Mouse (Mus musculus) c-Kit-positive CD71-negative TER-119-negative erythroid progenitor cells, embryonic 14.5 days (primary cell): Measurements from ENCODE around the gene Mmp9.

ENCODE experiments used
- DNase-seq: peaks from one replicate; pipeline ENCODE4 v3.0.0-alpha.2; 2013; ENCODE audit warnings: low read depth

Gene Mmp9

GRCm38 (mm10) chr2:164940140-164940830, at the start of gene Mmp9:
TSS of gene Mmp9 (plus strand) at chr2:164940780.
- DNase-seq: no peak

DNA sequence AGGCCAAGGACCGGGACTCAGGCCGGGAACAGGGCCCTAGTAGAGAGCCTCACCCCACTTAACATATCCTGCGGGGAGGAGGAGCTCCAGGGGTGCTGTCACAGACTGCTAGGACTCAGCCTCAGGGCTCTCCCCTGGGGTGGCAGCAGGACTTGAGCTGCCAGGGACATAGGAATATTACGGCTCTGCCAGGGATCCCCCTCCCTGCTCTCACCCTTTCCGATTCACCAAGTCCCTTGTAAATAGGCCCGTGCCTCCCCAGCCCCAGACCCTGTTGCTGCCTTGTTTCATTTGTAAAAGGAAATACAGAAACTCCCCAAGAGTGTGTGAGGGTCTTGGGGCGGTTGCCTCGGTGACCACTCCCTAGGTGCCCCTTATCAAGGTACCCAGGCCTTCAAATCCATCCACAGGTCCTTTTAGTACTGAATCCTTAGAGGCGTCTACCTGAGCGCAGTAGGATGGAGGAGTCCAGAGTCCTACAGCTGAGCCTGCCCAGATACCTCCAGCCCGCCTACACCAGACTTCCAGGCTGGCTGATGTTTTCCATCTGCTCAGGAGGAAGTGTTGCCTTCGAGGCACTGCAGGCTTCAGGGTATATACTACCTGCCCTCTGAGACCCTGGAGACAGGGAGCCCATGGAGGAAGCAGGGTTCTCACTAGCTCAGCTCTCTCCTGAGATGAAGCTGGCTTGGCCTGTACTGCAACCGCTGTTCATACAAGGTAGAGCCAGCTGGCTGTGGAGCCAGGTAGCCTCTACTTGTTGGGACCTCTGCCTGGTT, 49.3 kb upstream of the Mmp9 start:
- DNase-seq: no peak

- DNase-seq: no peak
These were observed 48.5 kb upstream of the Mmp9 start for GRCm38 (mm10) chr2:164891908-164892695.

GRCm38 (mm10) chr2:164892696-164893216, 47.8 kb upstream of the Mmp9 start:
- no peak for DNase-seq

DNA sequence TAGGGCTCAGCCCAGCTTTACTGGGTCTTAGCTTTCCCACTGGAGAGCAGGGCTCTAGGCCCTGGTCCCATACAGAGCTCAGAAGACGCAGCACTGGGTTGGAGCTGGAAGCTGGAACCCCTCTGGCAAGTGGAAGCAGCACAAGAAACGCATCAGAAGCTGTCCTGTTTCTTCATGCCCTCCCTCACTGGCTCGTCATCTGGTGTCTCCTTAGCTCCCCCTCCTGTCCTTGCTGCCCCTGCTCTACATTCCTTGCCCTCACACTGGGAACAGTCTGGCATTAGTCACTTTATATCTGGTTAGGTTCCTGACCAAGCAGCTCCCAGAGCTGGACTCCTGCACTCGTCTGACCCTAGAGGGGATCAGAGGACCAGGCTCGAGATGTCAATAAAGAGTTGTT, 46.5 kb upstream of the Mmp9 start:
- DNase-seq: no peak

DNA sequence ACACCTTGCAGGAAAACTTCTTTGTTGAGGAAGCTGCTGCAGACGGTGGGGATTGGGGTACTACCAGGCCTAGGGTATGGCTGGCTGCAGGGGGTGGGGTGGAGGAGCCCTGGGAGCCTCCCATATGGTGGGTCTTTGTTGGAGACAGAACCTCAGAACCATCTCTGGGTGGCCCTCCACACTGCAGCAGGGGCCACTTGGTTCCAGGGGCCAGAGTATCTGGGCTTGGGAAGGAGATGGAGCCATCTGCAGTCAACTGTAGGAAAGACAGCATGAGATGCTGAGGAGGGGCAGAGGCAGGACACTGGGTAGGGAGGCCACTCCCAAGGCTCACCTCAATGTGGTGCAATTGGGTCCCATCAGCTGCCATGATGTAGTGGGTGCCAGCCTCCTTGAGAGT, 45.9 kb upstream of the Mmp9 start:
- DNase-seq: no peak

GRCm38 (mm10) chr2:164895885-164896284, 44.7 kb upstream of the Mmp9 start:
- DNase-seq: no peak

- DNase-seq: no peak
These were observed 42.6 kb upstream of the Mmp9 start for GRCm38 (mm10) chr2:164898008-164898407.

- DNase-seq: no peak
These were observed 41.5 kb upstream of the Mmp9 start for GRCm38 (mm10) chr2:164899034-164899433.

GRCm38 (mm10) chr2:164899723-164900459, 40.7 kb upstream of the Mmp9 start:
- no peak for DNase-seq

DNA sequence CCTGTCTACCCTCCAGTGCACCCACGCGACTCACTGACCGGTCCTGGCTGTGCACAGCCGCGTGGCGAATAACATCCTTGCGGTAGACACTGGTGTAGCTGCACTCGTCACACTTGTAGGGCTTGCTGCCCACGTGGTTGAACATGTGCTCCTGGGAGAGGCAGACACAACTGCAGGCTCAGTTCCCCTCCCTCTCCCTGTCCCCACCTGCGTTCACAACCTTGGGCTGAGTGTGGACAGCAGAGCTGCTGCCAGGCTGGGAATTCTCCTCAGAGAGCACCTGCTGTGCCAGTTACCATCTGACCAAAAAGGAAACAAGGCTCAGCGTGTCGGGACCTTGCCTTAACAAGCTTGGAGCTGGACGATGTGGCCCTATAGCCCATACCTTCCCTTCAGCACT, 39.2 kb upstream of the Mmp9 start:
- no peak for DNase-seq

DNA sequence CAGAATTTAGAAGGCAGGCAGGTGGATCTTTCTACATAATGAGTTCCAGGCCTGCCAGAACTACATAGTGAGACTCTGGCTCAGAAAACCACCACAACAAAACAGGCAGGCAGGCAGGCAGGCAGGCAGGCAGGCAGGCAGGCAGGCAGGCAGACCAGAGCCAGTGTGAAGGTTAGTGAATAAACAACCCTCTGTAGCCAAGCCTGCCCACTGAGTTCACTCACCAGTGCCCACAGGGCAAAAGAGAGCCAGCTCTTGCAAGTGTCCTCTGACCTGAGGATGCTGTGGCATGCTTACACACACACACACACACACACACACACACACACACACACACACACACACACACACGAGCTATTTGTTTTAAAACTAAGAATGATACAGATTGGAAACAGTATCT, 37.1 kb upstream of the Mmp9 start:
- no peak for DNase-seq

DNA sequence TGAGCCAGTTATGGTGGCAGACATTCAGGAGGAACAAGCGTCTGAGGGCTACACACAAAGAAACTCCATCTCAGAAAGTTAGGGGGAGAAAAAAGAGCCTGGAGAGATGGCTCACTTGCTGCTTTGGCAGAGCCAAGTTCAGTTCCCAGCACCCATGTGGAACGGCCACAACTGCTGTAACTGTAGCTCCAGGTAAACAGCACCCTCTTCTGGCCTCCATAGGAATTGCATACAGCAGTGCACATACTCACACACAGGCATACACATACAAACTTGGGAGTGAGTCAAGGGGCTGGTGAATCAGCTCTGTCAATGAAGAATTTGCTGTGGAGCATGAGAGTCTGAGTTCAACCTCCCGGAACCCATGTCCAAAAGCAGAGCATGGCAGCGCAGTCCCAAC, 34.5 kb upstream of the Mmp9 start:
- no peak for DNase-seq

- DNase-seq: no peak
These were observed 33.1 kb upstream of the Mmp9 start for GRCm38 (mm10) chr2:164907511-164907910.

DNA sequence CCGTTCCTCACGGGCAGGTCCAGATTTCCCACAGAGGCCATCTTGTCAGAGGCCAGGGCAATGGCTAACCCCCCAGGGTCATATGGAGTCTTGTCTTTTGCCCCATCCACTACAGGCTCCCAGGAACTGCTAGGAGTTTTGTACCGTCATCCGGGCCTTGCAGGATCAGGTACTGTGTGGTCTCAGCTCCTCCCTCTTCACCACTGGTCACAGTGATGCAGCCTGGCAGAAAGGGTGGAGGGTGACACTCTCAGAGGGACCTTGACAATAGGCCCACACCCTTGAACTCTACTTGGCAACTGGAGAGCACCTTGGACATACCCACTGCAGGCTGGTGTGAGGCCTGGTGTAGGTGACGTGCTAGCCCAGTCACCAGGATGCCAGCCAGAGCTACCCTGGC, 32.6 kb upstream of the Mmp9 start:
- no peak for DNase-seq

- no peak for DNase-seq
These were observed 31.5 kb upstream of the Mmp9 start for GRCm38 (mm10) chr2:164909100-164909499.

GRCm38 (mm10) chr2:164909542-164909941, 31.0 kb upstream of the Mmp9 start:
- peak; percentile 46 for DNase-seq

- no peak for DNase-seq
These were observed 30.1 kb upstream of the Mmp9 start for GRCm38 (mm10) chr2:164910360-164911061.

DNA sequence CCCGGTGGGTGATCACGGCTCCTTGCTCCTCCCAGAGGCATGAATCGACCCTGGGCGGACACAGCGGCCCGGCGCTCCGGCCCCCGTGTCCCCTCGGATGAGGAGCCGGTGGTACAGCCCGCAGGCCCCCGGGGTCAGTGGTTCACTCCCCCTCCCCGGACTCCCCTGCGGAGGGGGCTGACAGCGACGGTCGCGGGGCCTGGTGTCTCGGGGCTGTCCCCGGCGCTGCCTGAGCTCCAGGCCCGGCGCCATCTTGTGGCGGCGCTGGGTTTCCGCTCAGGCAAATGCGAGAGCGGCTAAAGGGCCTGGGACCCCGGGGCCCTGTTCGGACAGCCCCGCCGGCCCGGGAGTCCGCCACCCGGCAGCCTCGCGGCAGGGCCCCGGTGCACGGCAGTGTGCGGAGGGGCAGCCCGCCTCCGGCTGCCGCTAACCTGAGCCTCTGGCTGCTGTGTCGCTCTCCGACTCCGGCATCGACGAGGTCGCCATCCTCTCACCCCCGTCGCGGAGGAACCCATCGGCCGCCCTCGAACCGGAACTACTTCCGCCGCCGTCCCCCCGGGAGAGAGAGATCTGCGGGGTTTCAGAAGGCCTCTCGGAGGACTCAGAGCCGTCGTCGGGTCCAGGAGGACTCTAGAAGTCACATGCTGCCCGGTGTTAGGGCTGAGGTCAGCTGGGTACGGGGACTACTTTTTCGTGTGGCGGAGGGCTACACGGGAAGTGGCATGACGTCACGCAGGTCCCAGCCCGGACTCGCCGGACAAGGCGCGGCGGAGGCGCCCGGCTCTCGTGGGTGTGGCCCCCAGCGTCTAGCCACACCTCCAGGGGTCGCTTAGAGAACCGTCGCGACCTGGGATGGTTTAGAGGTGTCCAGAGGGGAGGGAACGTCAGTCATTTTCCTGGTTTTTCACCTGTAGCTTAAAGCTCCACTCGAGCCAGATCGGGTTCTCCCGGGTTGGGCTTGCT, 29.2 kb upstream of the Mmp9 start, which contains the start of gene Zfp335:
Zfp335 (minus strand) TSS at position 672 of the 963 bp plus-strand sequence.
- DNase-seq: peak; percentile 83

DNA sequence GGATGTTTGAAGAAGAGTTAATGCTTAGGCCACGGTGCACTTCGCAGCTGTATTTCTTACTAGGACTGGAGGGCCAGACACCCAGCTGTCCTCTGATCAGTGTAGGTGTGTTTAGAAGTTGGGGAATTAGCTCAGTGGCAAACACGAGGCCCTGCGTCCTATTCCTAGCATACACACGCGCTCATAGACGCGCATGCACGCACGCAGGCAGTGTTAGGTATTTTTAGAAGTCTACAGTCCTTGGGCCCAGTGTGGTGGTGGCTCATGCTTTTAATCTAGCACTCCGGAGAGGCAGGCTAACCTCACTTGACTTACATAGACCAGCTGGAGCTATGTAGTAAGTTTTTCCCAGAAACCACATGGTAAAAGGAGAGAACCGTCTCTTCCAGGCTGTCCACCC, 28.4 kb upstream of the Mmp9 start:
- peak; percentile 24 for DNase-seq
